Mouse (Mus musculus): Measurements from ENCODE around the gene Luc7l3.
A peak's percentile ranks its signal among the peaks of the same experiment; 100 is the strongest.

Luc7l3 gene

GRCm38 (mm10) chr11:94321931-94322400 is at the start of gene Luc7l3:
TSS of gene Luc7l3 (minus strand) at chr11:94321988.
- DNase-seq (ENCODE audit: low spot score in 2 of 2) = peak; percentile 90 to 93

- DNase-seq (ENCODE audit: low spot score in 2 of 2) = no peak
These were observed 49.0 kb upstream of the Luc7l3 start for GRCm38 (mm10) chr11:94370809-94371208.

GRCm38 (mm10) chr11:94369981-94370380 is 48.2 kb upstream of the Luc7l3 start:
- DNase-seq (ENCODE audit: low spot score in 2 of 2) = no peak

DNA sequence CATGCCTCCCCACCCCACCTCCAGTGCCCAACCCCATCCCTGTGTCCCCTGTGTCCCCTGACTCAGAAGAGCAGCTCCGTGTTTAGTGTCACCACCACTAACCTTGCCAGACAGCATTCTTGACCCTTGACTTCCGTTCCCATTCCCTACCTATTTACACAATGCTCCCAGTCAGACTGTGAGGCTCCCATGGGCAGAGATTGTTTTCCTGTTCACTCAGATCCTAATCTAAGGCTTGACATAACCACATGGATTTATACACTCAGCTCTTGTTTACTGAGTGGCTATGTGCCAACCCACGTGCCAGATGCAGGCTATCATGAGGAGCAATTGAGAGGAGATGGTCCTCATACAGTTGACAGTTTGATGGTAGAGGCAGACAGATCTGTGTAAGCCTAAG is 43.6 kb upstream of the Luc7l3 start:
- DNase-seq (ENCODE audit: low spot score in 2 of 2) = no peak

- DNase-seq (ENCODE audit: low spot score in 2 of 2) = no peak
These were observed 41.9 kb upstream of the Luc7l3 start for GRCm38 (mm10) chr11:94363690-94364089.

DNA sequence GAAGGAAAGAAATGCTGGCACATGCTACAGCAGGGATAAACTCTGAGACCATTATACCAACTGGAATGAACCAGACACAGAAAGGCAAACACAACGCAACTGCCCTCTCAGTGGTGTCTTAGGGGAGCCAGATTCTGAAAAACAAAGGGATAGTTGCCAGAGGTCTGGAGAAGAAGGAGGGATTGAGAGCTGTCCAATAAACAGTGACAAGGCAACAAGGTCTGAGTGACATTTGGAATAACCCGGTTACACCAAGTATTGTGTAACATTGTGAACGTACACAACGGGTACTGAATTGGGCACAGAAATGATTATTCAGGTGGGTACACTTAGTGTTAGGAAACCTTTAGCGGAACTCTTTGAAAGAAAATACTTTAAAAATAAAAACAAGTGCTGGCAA is 40.3 kb upstream of the Luc7l3 start:
- DNase-seq (ENCODE audit: low spot score in 2 of 2) = no peak

DNA sequence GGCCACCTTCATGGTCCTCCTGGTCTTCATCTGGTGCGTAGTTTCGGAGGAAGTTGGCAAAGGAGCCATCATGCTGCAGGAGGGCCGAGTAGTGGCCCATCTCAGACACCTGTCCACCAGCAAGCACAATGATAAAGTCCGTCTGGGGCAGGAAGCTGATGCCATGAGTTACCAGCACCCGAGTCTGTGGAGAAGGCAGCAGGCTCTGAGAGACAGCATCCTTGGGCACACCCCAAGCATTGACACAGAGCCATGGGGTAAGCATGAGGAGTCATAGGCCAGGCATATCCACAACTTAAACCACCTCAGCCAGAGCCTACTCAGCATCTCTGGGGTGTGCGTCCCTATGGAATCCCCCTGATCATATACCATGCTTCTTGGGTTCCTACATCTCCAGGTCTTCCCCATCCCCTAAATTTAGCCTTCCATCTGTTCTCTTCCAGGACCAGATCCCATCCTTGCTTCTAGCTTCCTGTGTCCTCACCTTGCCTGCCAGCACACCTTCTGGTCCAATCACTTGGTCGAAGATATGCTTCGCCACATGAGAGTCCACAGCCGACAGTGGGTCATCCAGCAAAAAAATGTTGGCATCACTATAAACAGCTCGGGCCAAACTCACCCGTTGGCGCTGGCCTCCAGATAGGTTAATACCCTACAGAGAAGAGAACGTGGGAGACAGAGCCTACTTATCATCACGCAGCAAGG is 39.5 kb upstream of the Luc7l3 start:
- no peak for DNase-seq (ENCODE audit: low spot score in 2 of 2)

- no peak for DNase-seq (ENCODE audit: low spot score in 2 of 2)
These were observed 37.4 kb upstream of the Luc7l3 start for GRCm38 (mm10) chr11:94359168-94359567.

GRCm38 (mm10) chr11:94355521-94356217 is 33.9 kb upstream of the Luc7l3 start:
- DNase-seq (ENCODE audit: low spot score in 2 of 2) = no peak

DNA sequence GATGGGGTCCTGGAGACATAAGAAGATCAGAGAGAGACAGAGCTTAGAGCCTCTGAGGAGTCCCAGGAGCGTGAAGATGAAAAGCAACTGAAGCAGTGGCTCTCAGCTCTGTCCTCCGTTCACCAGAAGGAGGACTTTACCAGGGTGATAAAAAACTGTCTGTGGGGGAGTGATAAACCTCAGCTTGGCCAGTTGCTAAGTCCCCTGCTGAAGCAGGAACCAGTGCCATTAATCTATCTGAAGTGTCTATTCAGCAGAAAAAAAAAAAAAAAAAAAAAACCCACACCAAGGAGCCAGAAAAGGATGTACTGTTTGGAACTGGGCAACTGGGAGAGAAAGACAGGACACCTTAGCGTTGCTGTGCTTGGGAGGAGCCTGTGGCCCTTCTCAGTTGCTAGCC is 29.3 kb upstream of the Luc7l3 start:
- no peak for DNase-seq (ENCODE audit: low spot score in 2 of 2)

DNA sequence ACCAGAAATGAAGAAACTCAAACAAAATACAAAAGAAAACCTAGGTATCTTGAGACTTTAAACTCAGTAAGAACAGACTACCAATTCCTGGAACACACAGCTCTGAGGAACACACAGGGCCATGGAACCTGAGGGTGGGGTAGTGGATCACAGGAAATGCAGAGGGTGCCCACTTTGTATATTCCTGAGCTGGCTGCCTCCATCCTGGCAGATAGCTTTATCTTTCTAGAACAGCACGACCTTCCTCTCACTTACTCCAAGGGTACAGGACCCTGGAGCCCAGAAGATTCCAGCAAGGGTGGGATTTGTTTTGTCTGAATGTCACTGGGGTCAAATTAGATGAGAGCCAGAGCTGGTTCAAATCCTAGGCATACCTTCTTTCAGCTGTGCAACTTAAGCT is 28.5 kb upstream of the Luc7l3 start:
- DNase-seq (ENCODE audit: low spot score in 2 of 2) = no peak

DNA sequence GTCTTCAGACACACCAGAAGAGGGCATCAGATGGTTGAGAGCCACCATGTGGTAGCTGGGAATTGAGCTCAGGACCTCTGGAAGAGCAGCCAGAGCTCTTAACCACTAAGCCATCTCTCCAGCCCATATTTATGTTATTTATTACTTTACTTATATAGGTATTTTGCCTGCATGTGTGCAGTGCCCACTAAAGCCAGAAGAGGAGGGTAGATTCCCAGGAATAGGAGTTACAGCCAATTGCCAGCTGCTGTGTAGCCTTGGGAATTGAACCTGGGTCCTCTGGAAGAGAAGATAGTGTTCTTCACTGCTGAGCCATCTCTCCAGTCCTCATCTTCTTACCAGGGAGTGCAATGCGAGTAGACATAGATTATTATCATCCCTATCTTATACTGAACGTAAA is 28.1 kb upstream of the Luc7l3 start:
- no peak for DNase-seq (ENCODE audit: low spot score in 2 of 2)

DNA sequence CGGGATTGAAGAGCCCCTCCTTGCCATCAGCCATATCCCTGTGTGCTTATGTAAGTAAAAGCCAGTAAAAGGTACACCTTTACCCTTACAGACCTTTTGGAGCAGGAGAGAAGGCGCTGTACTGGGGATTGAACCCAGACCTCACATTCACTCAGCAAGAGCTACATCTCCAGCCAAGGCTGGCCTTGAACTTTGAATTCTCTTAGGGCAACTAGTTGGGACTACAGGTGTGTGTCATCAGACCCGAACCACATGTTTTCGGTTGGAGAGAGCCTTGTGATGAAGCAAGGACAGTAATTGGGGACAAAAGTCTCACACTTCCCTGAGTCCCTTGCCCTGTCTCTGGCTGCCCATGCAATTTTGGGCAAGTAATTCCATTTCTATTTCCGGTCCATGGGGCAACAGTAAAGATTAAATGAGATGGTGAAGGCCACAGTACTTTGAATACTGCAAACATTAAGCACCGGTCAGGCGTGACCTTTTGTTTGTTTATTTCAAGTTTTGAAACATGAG is 25.3 kb upstream of the Luc7l3 start:
- no peak for DNase-seq (ENCODE audit: low spot score in 2 of 2)

- DNase-seq (ENCODE audit: low spot score in 2 of 2) = no peak
These were observed 24.8 kb upstream of the Luc7l3 start for GRCm38 (mm10) chr11:94346611-94347010.

DNA sequence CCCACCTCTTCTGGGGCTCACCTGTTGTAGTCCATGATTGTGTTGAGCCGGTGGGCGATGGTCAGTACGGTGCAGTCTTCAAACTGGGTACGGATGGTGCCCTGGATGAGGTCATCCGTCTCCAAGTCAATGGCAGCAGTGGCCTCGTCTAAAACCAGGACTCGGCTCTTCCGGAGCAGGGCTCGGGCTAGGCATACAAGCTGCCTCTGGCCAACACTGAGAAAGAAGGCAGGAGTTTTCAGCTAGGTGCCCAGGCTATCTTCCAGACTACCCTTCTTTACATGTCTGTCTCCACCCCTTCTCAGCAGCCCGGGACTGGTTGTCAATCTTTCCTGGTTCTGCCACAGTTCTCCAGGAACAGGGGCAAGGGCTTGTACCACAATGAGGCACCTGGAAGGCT is 24.1 kb upstream of the Luc7l3 start:
- no peak for DNase-seq (ENCODE audit: low spot score in 2 of 2)

GRCm38 (mm10) chr11:94344470-94344869 is 22.7 kb upstream of the Luc7l3 start:
- no peak for DNase-seq (ENCODE audit: low spot score in 2 of 2)

GRCm38 (mm10) chr11:94343955-94344358 is 22.2 kb upstream of the Luc7l3 start:
- no peak for DNase-seq (ENCODE audit: low spot score in 2 of 2)

GRCm38 (mm10) chr11:94342114-94342905 is 20.5 kb upstream of the Luc7l3 start:
- no peak for DNase-seq (ENCODE audit: low spot score in 2 of 2)

DNA sequence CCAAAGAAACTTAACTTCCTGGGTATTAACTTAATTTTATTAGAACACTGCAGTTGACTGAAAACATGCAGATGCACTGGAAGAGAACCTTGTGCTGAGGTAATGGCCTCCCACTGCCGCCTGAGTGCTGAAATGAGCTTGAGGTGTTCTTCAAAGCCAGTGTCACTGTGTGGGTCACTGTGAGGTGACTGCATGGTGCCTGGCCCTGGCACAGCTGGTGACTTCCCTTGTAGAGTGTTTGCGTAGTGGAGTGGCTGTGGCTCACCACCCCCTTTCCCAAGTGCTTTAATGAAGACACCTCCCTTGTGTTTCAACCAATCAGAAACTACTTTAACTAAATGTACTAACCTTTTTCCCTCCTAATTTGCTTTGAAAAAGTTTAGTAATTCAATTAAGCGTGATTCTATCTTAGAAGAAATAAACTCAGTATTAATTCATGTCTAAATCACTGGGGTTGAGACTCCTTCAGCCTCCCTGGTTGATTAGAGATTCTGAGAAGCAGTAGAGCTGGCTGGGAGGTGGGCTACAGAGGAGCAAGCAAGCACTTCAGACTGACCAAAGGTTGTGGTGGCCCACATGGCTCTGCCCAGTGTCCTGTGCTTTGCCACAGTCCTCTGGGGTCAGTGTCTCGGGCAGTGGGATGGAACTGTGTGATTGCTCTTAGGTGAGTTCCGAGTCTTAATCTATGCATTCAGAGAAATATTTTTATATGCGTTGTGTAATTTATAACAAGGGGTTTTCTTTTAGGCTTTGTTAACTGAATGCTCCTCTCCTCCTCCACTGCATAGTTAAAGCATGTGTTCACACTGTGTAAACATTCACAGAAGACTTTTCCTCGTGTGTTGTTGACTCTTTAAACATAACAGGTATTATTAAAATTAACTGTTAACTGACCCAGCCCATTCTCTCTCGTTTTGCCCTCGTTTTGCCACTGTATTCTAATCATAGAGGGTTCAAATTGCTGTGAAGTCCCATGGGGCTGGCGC is 19.5 kb upstream of the Luc7l3 start:
- no peak for DNase-seq (ENCODE audit: low spot score in 2 of 2)

GRCm38 (mm10) chr11:94339732-94340585 is 18.2 kb upstream of the Luc7l3 start:
- peak in 1 of 2 experiments; percentile 35 for DNase-seq (ENCODE audit: low spot score in 2 of 2)

Measured in spleen, postnatal 14 days (tissue).